Mouse (Mus musculus): ENCODE measurements around the gene Mindy1.

- TF ChIP-seq CTCF (IDR thresholded peaks at IDR 0.05; ENCODE audit: low read depth) (no peak), EP300 (IDR thresholded peaks at IDR 0.05; ENCODE audit: low read depth) (no peak)
Measured at GRCm38 (mm10) chr3:95233303-95233980, 47.7 kb upstream of the Mindy1 start.

Data from liver, postnatal 0 days (tissue).